Mouse (Mus musculus): ENCODE data around the gene Ncoa7. TPM values are rescaled to one million over a fixed set of nuclear protein-coding genes. Genes with fewer than 3 reads are reported as not detected.

Gene Ncoa7
- polyA plus RNA-seq, 1 experiment from 2014 or later = 11.2 TPM

GRCm38 (mm10) chr10:30754825-30755457 lies 48.2 kb downstream of the Ncoa7 start:
- no peak overlapping the region for H3K4me2 ChIP-seq (replicated peaks)
- WGBS = 87% methylated on average over 4 of the region's 4 CpGs
- ATAC-seq (ENCODE audit: low FRiP score, low read depth) = no peak
- no peaks in the 10 kb centered on the region for H3K4me1 ChIP-seq
- no peak overlapping the region for H3K9ac ChIP-seq
- no peak overlapping the region for H3K27ac ChIP-seq
- H3K9me3 ChIP-seq = no peaks in the 10 kb centered on the region
- no peaks in the 10 kb centered on the region for H3K36me3 ChIP-seq
- no peaks in the 10 kb centered on the region for H3K27me3 ChIP-seq (replicated peaks)
- no peak overlapping the region for H3K4me3 ChIP-seq

DNA sequence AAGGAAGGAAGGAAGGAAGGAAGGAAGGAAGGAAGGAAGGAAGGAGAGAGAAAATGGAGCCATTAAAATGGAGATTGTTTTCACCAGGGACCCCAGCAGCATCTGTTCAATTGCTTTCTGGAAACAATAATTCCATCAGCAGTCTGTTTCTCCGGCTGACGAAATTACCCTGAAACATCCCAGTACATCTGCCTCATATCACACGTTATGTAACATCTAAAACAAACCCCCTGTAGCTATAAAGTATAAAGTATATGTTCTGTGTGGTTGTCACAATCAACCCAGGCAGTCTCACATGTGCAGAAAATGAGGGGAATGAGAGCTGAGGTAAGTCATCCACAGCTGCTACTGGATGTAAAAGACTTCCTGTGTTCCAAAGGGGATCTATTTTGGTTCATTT lies 49.0 kb downstream of the Ncoa7 start:
- H3K36me3 ChIP-seq = no peaks in the 10 kb centered on the region
- no peak overlapping the region for H3K9ac ChIP-seq
- H3K4me2 ChIP-seq (replicated peaks) = no peak overlapping the region
- H3K9me3 ChIP-seq = no peaks in the 10 kb centered on the region
- ATAC-seq (ENCODE audit: low FRiP score, low read depth) = no peak
- H3K4me3 ChIP-seq = no peak overlapping the region
- no peaks in the 10 kb centered on the region for H3K4me1 ChIP-seq
- 51% methylated on average over 3 of the region's 3 CpGs for WGBS
- no peak overlapping the region for H3K27ac ChIP-seq
- H3K27me3 ChIP-seq (replicated peaks) = no peaks in the 10 kb centered on the region

DNA sequence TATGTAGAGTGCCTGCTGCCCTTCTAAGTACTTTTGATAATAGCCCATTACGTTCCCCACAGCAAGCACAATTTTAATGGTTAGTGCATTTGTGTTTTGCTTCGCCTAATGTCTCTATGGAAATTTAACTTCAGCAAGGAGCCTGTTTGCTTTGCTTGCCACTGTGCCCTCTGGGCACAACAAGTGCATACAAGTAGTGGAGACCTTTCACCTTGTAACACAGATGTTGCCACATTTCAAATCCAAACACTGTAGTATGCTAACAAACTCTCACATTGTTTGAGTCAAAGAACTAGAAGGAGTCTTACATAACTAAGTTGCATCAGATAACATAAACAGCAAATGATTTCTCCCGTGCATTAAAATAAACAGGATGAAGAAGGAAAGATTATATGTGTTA lies 50.6 kb downstream of the Ncoa7 start:
- Histone ChIP-seq H3K9ac (no peak overlapping the region), H3K27me3 (replicated peaks) (no peaks in the 10 kb centered on the region), H3K27ac (no peak overlapping the region), H3K36me3 (no peaks in the 10 kb centered on the region), H3K4me2 (replicated peaks) (no peak overlapping the region), H3K4me3 (no peak overlapping the region), H3K4me1 (no peaks in the 10 kb centered on the region), H3K9me3 (no peaks in the 10 kb centered on the region)
- 81% methylated on average over 3 of the region's 3 CpGs for WGBS
- ATAC-seq (ENCODE audit: low FRiP score, low read depth) = no peak

GRCm38 (mm10) chr10:30751586-30751985 lies 51.5 kb downstream of the Ncoa7 start:
- Histone ChIP-seq H3K27me3 (replicated peaks) (no peaks in the 10 kb centered on the region), H3K36me3 (no peaks in the 10 kb centered on the region), H3K9ac (no peak overlapping the region), H3K4me1 (no peaks in the 10 kb centered on the region), H3K4me3 (no peak overlapping the region), H3K27ac (no peak overlapping the region), H3K9me3 (no peaks in the 10 kb centered on the region), H3K4me2 (replicated peaks) (no peak overlapping the region)
- WGBS = 92% methylated on average over 4 of the region's 4 CpGs
- ATAC-seq (ENCODE audit: low FRiP score, low read depth) = no peak

- Histone ChIP-seq H3K27ac (no peak overlapping the region), H3K9me3 (no peaks in the 10 kb centered on the region), H3K27me3 (replicated peaks) (no peaks in the 10 kb centered on the region), H3K4me2 (replicated peaks) (no peak overlapping the region), H3K4me1 (no peaks in the 10 kb centered on the region), H3K9ac (no peak overlapping the region), H3K36me3 (no peaks in the 10 kb centered on the region), H3K4me3 (no peak overlapping the region)
- no peak for ATAC-seq (ENCODE audit: low FRiP score, low read depth)
- 89% methylated on average over 4 of the region's 4 CpGs for WGBS
Observed at GRCm38 (mm10) chr10:30749807-30750206, 53.3 kb downstream of the Ncoa7 start.

DNA sequence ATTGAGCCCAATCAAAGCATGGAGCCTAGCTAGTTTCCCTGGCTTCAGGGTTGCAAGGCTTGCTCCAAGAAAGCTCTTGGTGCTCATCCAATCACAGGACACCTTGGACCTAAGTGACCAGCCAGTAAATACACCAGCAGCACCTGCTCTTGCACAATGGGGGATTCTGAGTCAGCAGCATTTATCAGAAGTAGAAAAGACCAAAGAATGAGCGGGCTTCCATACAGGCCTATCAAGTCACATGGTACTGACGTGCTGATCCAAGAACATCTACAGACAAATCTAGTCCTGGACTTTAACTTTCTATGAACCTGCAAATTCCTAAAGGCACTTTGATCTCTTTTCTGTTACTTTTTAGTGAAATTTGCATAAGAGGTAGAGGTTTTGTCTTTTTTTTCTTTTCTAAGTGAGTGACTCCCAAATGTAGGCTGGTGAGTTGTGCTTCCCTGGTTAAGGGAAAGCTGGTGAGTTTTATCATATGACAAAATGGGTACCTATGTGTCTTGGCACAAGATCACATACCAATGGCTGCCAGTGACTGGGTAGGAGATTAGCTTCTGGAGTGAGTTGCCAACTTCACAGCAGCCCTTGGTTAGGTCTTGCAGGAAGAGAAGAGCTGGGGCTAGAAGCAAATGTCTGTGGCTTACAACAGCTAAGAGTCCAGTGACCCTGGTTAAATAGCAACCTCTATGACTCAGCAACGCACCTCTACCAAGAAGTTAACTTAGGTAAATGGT lies 57.7 kb downstream of the Ncoa7 start:
- H3K27me3 ChIP-seq (replicated peaks) = no peaks in the 10 kb centered on the region
- H3K9ac ChIP-seq = no peak overlapping the region
- H3K36me3 ChIP-seq = no peaks in the 10 kb centered on the region
- ATAC-seq (ENCODE audit: low FRiP score, low read depth) = no peak
- no peak overlapping the region for H3K4me3 ChIP-seq
- 93% methylated on average over 3 of the region's 3 CpGs for WGBS
- H3K4me2 ChIP-seq (replicated peaks) = no peak overlapping the region
- no peak overlapping the region for H3K27ac ChIP-seq
- no peaks in the 10 kb centered on the region for H3K4me1 ChIP-seq
- H3K9me3 ChIP-seq = no peaks in the 10 kb centered on the region

DNA sequence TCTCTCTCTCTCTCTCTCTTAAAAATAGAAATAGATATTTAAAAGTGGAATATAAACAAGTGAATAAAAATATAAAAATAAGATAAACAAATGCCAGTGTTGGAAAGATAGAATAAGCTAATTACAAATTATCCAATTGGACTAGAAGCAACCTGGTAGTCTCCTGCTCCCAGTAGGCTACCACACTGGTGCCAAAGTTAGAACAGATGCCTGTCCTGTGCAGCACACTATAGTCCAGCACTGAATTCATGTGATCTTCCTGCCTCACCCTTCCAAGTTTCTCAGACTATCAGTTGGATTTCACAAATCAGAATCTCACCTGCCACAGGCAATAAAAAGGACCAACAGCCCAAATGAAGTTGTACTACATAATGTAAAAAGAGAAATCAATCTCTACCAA lies 59.9 kb downstream of the Ncoa7 start:
- H3K4me3 ChIP-seq = no peak overlapping the region
- no peak overlapping the region for H3K27ac ChIP-seq
- no peak overlapping the region for H3K4me2 ChIP-seq (replicated peaks)
- H3K36me3 ChIP-seq = no peaks in the 10 kb centered on the region
- H3K27me3 ChIP-seq (replicated peaks) = no peaks in the 10 kb centered on the region
- ATAC-seq (ENCODE audit: low FRiP score, low read depth) = no peak
- H3K4me1 ChIP-seq = no peaks in the 10 kb centered on the region
- no peaks in the 10 kb centered on the region for H3K9me3 ChIP-seq
- no peak overlapping the region for H3K9ac ChIP-seq

GRCm38 (mm10) chr10:30738403-30738802 lies 64.7 kb downstream of the Ncoa7 start:
- H3K9me3 ChIP-seq = no peaks in the 10 kb centered on the region
- H3K27ac ChIP-seq = no peak overlapping the region
- no peak for ATAC-seq (ENCODE audit: low FRiP score, low read depth)
- H3K9ac ChIP-seq = no peak overlapping the region
- no peak overlapping the region for H3K4me2 ChIP-seq (replicated peaks)
- no peaks in the 10 kb centered on the region for H3K36me3 ChIP-seq
- no peaks in the 10 kb centered on the region for H3K4me1 ChIP-seq
- WGBS = 93% methylated on average over 3 of the region's 3 CpGs
- no peak overlapping the region for H3K4me3 ChIP-seq
- no peaks in the 10 kb centered on the region for H3K27me3 ChIP-seq (replicated peaks)

DNA sequence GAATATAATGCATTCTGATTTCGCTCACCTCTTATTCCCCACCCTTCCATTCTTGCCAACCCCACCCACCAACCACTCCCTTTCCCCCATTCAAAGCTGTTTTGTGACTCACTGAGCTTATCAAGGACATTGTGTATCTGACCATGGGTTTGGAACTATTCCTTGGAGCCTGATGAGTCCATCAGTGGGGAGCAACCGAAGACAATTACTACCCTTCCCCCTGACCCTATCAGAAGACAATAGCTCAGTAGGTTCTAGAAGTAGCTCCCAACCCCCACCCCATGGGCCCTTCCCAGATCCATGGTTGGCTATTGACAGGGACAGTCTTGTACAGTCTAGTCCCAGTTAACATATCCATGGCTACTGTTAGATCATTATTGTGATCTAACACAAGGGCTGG lies 65.8 kb downstream of the Ncoa7 start:
- no peaks in the 10 kb centered on the region for H3K9me3 ChIP-seq
- no peaks in the 10 kb centered on the region for H3K36me3 ChIP-seq
- no peak overlapping the region for H3K27ac ChIP-seq
- H3K4me3 ChIP-seq = no peak overlapping the region
- ATAC-seq (ENCODE audit: low FRiP score, low read depth) = no peak
- no peak overlapping the region for H3K9ac ChIP-seq
- H3K4me1 ChIP-seq = no peaks in the 10 kb centered on the region
- no peak overlapping the region for H3K4me2 ChIP-seq (replicated peaks)
- H3K27me3 ChIP-seq (replicated peaks) = no peaks in the 10 kb centered on the region
- 90% methylated on average over 2 of the region's 2 CpGs for WGBS

GRCm38 (mm10) chr10:30733148-30733785 lies 69.9 kb downstream of the Ncoa7 start:
- no peak for ATAC-seq (ENCODE audit: low FRiP score, low read depth)
- H3K4me3 ChIP-seq = no peak overlapping the region
- no peaks in the 10 kb centered on the region for H3K27me3 ChIP-seq (replicated peaks)
- no peaks in the 10 kb centered on the region for H3K4me1 ChIP-seq
- H3K36me3 ChIP-seq = no peaks in the 10 kb centered on the region
- no peaks in the 10 kb centered on the region for H3K9me3 ChIP-seq
- no peak overlapping the region for H3K4me2 ChIP-seq (replicated peaks)
- 73% methylated on average over 2 of the region's 2 CpGs for WGBS
- no peak overlapping the region for H3K9ac ChIP-seq
- H3K27ac ChIP-seq = no peak overlapping the region

DNA sequence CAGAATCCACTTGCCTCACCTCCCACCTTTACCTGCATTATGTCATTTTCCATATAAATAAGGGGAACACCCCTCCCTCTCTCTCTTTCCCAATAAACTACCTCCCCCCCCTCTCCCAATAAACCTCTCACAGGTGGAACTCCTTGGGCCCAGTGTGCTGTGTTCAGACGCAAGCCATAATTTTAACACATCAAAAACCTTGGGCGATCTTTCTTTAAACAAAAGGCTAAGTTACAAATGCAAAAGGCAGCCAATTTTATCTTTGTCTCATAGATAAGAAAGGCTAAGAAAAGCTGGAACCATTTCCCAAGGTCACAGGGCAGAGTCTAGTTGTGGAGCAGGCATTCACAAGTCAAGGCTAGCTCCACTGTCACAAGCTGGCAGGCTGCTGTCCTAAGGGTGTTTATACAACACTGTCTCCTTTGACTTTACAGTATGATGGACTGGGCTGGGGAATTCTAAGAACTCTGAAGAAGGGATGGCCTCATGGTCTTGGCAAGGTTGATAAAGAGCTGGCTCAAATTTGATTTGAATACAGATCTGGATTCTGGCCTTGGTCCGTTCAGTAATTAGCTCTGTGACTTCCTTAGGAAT lies 71.7 kb downstream of the Ncoa7 start:
- Histone ChIP-seq H3K4me1 (no peaks in the 10 kb centered on the region), H3K4me2 (replicated peaks) (no peak overlapping the region), H3K4me3 (no peak overlapping the region), H3K27me3 (replicated peaks) (no peaks in the 10 kb centered on the region), H3K27ac (no peak overlapping the region), H3K9ac (no peak overlapping the region), H3K9me3 (no peaks in the 10 kb centered on the region), H3K36me3 (no peaks in the 10 kb centered on the region)
- no peak for ATAC-seq (ENCODE audit: low FRiP score, low read depth)
- 93% methylated on average over 3 of the region's 3 CpGs for WGBS

GRCm38 (mm10) chr10:30730791-30731190 lies 72.3 kb downstream of the Ncoa7 start:
- ATAC-seq (ENCODE audit: low FRiP score, low read depth) = no peak
- H3K27me3 ChIP-seq (replicated peaks) = no peaks in the 10 kb centered on the region
- H3K27ac ChIP-seq = no peak overlapping the region
- H3K4me3 ChIP-seq = no peak overlapping the region
- no peaks in the 10 kb centered on the region for H3K9me3 ChIP-seq
- no peaks in the 10 kb centered on the region for H3K36me3 ChIP-seq
- H3K9ac ChIP-seq = no peak overlapping the region
- no peaks in the 10 kb centered on the region for H3K4me1 ChIP-seq
- 77% methylated on average over 1 of the region's 1 CpGs for WGBS
- no peak overlapping the region for H3K4me2 ChIP-seq (replicated peaks)

Data from neural tube, embryonic 12.5 days (tissue).